Mouse (Mus musculus) liver, embryonic 14.5 days (tissue): ENCODE results near the gene Cenpx. TPM values are rescaled to one million over a fixed set of nuclear protein-coding genes. Genes with fewer than 3 reads are reported as not detected.

Experiments
- ATAC-seq: fragments of 200-750 bp; cut with Nextera tagmentation; 2 replicates; pipeline ENCODE4 v1.8.0; 2017; ENCODE audit warnings: moderate number of reproducible peaks, mild to moderate bottlenecking, moderate library complexity; ENCODE audit not compliant: insufficient read depth
- DNase-seq, 3 experiments: peaks; one replicate each; pipeline ENCODE4 v3.0.0-alpha.2; 2012 to 2013; ENCODE audit warnings: low read depth in 3 of 3, low spot score in 3 of 3
- H3K27ac ChIP-seq: fragments of 300-500 bp; sonication (generic); 2 replicates; pipeline ENCODE4 v1.5.1; 2014; ENCODE audit warnings: moderate library complexity, mild to moderate bottlenecking, control low read depth, inconsistent platforms
- H3K27me3 ChIP-seq: fragments of 300-500 bp; sonication (generic); 2 replicates; pipeline ENCODE4 v1.6.1; 2014; ENCODE audit warnings: mild to moderate bottlenecking, low read length, moderate library complexity; ENCODE audit not compliant: control insufficient read depth, insufficient read depth
- H3K36me3 ChIP-seq: fragments of 300-500 bp; sonication (generic); replicated peaks from 2 replicates; pipeline ENCODE4 v1.6.1; 2014; ENCODE audit warnings: low read depth; ENCODE audit not compliant: control insufficient read depth, insufficient read depth
- H3K4me1 ChIP-seq, 2 experiments: fragments of 200-500 bp in 1 of 2; fragments of 300-500 bp in 1 of 2; sonication (generic) in 1 of 2; replicated peaks; 2 replicates each; pipeline ENCODE4 v1.6.1; 2012 to 2014; ENCODE audit warnings: antibody characterized with exemption in 1 of 2, inconsistent platforms in 1 of 2, low read length in 1 of 2; ENCODE audit not compliant: control insufficient read depth in 2 of 2, insufficient read depth in 2 of 2
- H3K4me2 ChIP-seq: fragments of 300-500 bp; sonication (generic); 2 replicates; pipeline ENCODE4 v1.6.1; 2014; ENCODE audit warnings: low read depth, mild to moderate bottlenecking, control low read depth, moderate library complexity
- H3K4me3 ChIP-seq, 2 experiments: fragments of 200-500 bp in 1 of 2; fragments of 300-500 bp in 1 of 2; sonication (generic) in 1 of 2; 2 replicates each; pipeline ENCODE4 v1.5.1; 2012 to 2014; ENCODE audit warnings: low read depth in 2 of 2, low read length in 2 of 2, mild to moderate bottlenecking in 2 of 2, control low read depth in 1 of 2, inconsistent platforms in 1 of 2, moderate library complexity in 1 of 2; ENCODE audit not compliant: insufficient read depth in 1 of 2
- H3K9ac ChIP-seq: fragments of 300-500 bp; sonication (generic); replicated peaks from 2 replicates; pipeline ENCODE4 v1.6.1; 2014; ENCODE audit warnings: mild to moderate bottlenecking, control low read depth, moderate library complexity
- H3K9me3 ChIP-seq: fragments of 300-500 bp; sonication (generic); 2 replicates; pipeline ENCODE4 v1.6.1; 2016; ENCODE audit warnings: low read length, mixed read lengths; ENCODE audit not compliant: control insufficient read depth
- CTCF ChIP-seq: IDR thresholded peaks from 2 replicates; pipeline ENCODE4 v1.5.1; 2016; ENCODE audit warnings: antibody characterized with exemption, low read depth, control low read depth
- EP300 ChIP-seq: IDR thresholded peaks from 2 replicates; pipeline ENCODE4 v1.6.1; 2016; ENCODE audit warnings: antibody characterized with exemption, low read depth
- WGBS: fragments of 180-500 bp; shearing (Covaris S2); extraction: QIAGEN DNeasy Blood & Tissue Kit; methylation state at CpG from one replicate; pipeline ENCODE4 v1.1.7; 2014; ENCODE audit not compliant: insufficient replicate concordance; 5-methylcytosine and 5-hydroxymethylcytosine counted together
- polyA plus RNA-seq, 2 experiments: library from polyadenylated mRNA; depleted of rRNA in 1 of 2; stranded (reverse) in 1 of 2; unstranded in 1 of 2; fragments of >200 nt; fragmentation: Nextera tagmentation in 1 of 2; extraction: Ambion mirVana in 1 of 2; gene quantifications; 2 replicates each; pipeline versions ENCODE4 v1.2.1 to v1.2.3; 2012 to 2014

The Cenpx gene
- polyA plus RNA-seq, 2 experiments = 64.2 to 128 TPM

DNA sequence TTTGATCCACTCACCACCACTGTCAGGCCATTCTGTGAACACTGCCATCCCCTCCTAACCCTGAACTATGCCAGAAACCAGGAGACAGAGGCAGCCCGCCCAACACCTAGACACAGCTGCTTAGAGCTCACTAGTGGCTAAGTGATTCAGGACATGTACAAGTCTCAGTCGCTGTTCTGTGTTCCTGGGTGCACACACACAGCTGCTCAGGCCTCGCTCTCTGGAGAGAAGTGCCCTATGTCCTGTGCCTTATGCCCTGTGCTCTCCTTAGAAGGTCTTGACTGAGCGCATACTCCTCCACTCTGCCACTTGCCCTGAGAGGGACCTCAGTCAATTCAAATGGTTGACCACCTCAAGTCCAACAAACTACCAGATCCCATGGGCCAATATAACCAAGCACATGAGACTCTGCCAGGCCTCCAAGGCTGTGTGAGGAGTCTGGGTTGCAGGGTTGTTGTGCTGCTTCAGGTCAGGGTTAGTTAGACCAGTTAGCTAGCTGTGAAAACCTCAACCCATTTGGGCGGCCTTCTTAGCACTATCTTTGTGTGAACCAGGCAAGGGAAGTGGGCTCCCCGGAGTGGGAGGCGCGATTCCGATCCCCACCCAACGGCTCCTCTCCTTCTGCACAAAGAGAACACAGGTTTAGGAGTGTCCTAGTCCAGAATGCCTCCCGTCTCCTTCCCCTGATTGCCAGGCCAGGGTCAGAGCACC, 15.1 kb upstream of the Cenpx start:
- Histone ChIP-seq H3K9ac (no peak overlapping the region), H3K36me3 (no peaks in the 10 kb centered on the region), H3K4me2 (peak overlapping the region; percentile 43; the same call in 1 of the 2 replicates), H3K27ac (no peak overlapping the region), H3K4me3 (no peak overlapping the region), H3K9me3 (no peaks in the 10 kb centered on the region), H3K27me3 (no peaks in the 10 kb centered on the region), H3K4me1 (peaks cover 0 to 6% of the 10 kb centered on the region in 2 experiments; a peak in 2 of 4 replicates)
- TF ChIP-seq CTCF (no peak), EP300 (no peak)
- DNase-seq (no peak), ATAC-seq (no peak)
- WGBS = 66% methylated on average over 11 of the region's 11 CpGs

DNA sequence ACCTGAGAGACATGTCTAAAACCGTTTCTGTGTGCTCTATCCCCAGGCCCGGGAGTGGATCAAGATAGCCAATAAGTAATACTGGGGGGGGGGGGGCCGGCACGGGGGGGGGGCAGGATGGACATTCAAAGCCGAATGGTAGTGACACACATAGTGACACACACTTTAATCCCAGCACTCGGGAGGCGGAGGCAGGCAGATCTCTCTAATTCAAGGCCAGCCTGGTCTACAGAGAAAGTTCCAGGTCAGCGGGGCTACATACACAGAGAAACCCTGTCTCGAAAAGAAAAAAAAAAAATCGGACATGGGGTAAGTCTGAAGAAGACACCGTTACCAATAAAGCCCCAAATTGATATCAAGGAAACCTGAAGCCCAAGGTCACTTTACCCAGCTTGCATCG, 14.0 kb upstream of the Cenpx start:
- peak overlapping the region; percentile 79 for H3K4me2 ChIP-seq
- DNase-seq (no peak), ATAC-seq (no peak)
- H3K4me3 ChIP-seq = no peak overlapping the region
- H3K27me3 ChIP-seq = peaks cover 3% of the 10 kb centered on the region; the same call in 1 of the 2 replicates
- no peak overlapping the region for H3K27ac ChIP-seq
- peaks cover 0 to 6% of the 10 kb centered on the region in 2 experiments; a peak in 2 of 4 replicates for H3K4me1 ChIP-seq
- 45% methylated on average over 12 of the region's 12 CpGs for WGBS
- TF ChIP-seq CTCF (no peak), EP300 (no peak)
- H3K36me3 ChIP-seq = no peaks in the 10 kb centered on the region
- H3K9me3 ChIP-seq = no peaks in the 10 kb centered on the region
- no peak overlapping the region; the same call in 1 of the 2 replicates for H3K9ac ChIP-seq

DNA sequence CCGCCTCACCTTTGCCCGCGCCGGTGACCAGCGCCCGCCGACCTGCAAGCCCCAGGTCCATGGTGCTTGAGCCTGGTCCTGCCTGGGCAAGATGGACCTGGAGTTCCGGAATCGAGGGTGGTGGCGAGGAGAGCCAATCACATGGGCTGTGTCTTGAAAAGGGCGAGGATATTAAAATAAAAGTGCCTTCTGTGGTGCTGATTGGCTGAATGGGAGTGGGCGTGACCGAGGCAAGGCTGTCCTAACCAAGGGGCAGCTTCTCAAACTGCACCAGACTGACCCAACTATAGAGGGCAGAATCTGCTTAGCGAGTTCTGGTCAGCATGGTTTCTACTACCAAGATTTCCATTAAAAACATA, 13.6 kb upstream of the Cenpx start, which contains the start of gene Dcxr:
Dcxr (minus strand) TSS at position 113 of the 359 bp plus-strand sequence.
- DNase-seq (peak; percentile 75 to 80 (median 78)), ATAC-seq (peak; percentile 83)
- Histone ChIP-seq H3K4me3 (peak within 1 kb of the TSS; percentile 46 to 62), H3K27ac (no peak within 1 kb of the TSS), H3K4me1 (peaks cover 0 to 6% of the 10 kb centered on the region in 2 experiments; a peak in 2 of 4 replicates), H3K36me3 (no peaks in the 10 kb centered on the region), H3K9me3 (no peaks in the 10 kb centered on the region), H3K4me2 (peak within 1 kb of the TSS; percentile 79), H3K27me3 (peaks cover 7% of the 10 kb centered on the region), H3K9ac (peak within 1 kb of the TSS; percentile 49)
- no peak for TF ChIP-seq EP300
- peak; percentile 50 for TF ChIP-seq CTCF
- under 1% methylated on average over 14 of the region's 14 CpGs for WGBS

DNA sequence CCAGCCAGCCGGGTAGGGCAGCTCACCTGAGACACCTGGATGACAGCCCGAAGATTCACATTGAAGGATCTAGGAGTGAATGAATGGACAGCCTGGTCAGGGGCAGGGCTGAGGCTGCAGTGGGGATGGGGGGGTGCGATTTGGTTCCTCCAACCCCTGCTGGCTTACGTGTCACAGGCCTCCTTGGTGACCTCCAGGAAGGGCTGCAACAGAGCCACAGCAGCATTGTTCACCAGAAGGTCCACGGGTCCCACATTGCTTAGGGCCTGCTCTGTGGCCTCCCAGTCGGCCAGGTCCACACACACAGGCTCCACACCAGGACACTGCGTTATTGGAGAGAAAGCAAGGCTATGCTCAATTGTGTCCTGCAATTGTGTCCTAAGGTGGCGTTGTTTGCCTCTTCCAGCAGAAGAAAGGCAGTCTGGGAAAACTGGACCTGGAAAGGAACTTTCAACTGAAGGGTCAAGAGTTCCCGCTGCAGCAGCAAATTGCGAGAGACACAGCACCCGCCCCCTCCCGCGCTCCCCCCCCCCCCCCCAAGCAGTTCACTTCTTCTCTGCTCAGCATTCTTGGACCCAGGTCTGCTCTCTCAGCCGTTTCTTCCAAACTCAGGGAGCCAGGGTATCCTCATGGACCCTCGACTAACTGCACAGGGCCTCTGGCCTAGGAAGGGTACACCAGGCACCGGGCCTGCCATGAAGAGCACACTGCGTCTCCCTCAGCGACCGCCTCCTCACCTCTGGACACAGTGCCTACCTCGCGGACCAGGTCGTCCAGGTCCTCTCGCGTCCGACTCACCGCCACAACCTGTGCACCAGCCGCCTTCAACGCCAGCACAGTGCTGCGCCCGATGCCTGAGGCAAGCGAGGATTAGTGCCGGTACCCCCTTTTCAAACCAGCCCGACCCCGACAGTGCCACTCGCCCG, 13.0 kb upstream of the Cenpx start:
- Histone ChIP-seq H3K9me3 (no peaks in the 10 kb centered on the region), H3K27ac (no peak overlapping the region), H3K4me1 (peaks cover 0 to 6% of the 10 kb centered on the region in 2 experiments; a peak in 3 of 4 replicates), H3K4me3 (peak overlapping the region; percentile 46 to 62), H3K4me2 (peak overlapping the region; percentile 79), H3K36me3 (no peaks in the 10 kb centered on the region), H3K27me3 (peaks cover 13% of the 10 kb centered on the region), H3K9ac (peak overlapping the region; percentile 49)
- no peak for DNase-seq
- TF ChIP-seq EP300 (no peak), CTCF (no peak)
- ATAC-seq = peak; percentile 56
- 23% methylated on average over 36 of the region's 36 CpGs for WGBS

DNA sequence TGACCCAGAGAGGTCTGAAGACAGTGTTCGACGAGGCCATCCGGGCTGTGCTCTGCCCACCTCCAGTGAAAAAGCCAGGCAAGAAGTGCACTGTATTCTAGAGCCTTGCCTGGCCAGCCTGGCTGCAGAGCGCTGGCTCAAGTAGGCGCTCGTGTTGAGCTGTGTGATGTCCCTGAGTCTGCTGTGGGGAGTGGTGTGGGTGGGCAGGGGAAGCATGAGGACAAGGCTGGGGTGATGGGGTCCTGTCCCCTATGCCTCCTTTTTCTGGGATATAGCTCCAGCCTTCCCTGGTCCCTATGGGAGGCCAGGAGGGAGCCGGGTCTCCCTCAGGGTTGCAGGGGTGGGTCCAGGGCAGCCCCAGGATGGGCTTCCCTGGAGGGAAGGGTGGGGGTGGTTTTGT, 10.0 kb upstream of the Cenpx start:
- no peaks in the 10 kb centered on the region; the same call in 1 of the 2 replicates for H3K36me3 ChIP-seq
- H3K4me1 ChIP-seq = peaks cover 0 to 4% of the 10 kb centered on the region in 2 experiments; a peak in 1 of 4 replicates
- no peak overlapping the region for H3K27ac ChIP-seq
- H3K9me3 ChIP-seq = no peaks in the 10 kb centered on the region
- no peak overlapping the region for H3K4me3 ChIP-seq
- no peak for DNase-seq
- peaks cover 24% of the 10 kb centered on the region for H3K27me3 ChIP-seq
- TF ChIP-seq EP300 (no peak), CTCF (no peak)
- WGBS = 75% methylated on average over 7 of the region's 7 CpGs
- H3K4me2 ChIP-seq = no peak overlapping the region
- no peak overlapping the region for H3K9ac ChIP-seq
- no peak for ATAC-seq
